Mouse (Mus musculus): ENCODE results near the gene Shkbp1.

The Shkbp1 gene

GRCm38 (mm10) chr7:27310996-27311535 is 44.8 kb downstream of the Shkbp1 start:
- DNase-seq (ENCODE audit: low spot score in 2 of 2) = no peak

GRCm38 (mm10) chr7:27310306-27310705 is 45.5 kb downstream of the Shkbp1 start:
- DNase-seq (ENCODE audit: low spot score in 2 of 2) = no peak

- DNase-seq (ENCODE audit: low spot score in 2 of 2) = no peak
These were observed 46.0 kb downstream of the Shkbp1 start for GRCm38 (mm10) chr7:27309832-27310231.

DNA sequence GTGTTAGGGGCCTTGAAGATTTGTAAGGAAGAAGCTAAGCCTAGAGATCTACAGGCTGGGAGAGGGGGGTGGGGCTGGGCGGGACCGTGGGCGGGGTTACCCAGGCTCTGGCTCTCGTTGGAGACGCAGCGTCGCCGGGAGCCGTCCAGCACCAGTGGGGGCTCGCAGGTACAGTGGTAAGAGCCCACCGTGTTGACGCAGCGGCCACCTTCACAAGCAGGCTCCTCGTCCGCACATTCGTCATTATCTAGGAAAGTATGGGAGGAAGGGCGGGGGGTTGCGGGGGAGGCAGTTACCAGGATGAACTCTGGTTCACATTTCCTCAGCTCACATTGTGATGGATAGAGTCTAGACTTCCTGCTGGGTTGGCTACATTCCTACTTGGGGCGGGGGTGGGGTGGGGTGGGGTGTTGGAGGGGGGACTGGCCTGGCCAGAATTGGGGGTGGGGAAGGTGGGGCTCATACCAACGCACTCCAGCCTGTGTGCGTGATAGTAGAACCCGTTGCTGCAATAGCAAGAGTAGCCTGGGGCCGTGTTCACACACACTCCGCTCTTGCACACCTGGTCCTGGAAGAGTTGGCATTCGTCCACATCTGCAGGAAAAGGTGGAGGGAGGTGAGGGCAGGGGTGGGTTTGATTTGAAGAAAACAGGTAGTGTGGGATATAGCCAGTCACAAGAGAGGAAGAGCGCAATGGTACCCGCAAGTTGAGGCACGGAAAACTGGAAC is 46.8 kb downstream of the Shkbp1 start:
- no peak for DNase-seq (ENCODE audit: low spot score in 2 of 2)

DNA sequence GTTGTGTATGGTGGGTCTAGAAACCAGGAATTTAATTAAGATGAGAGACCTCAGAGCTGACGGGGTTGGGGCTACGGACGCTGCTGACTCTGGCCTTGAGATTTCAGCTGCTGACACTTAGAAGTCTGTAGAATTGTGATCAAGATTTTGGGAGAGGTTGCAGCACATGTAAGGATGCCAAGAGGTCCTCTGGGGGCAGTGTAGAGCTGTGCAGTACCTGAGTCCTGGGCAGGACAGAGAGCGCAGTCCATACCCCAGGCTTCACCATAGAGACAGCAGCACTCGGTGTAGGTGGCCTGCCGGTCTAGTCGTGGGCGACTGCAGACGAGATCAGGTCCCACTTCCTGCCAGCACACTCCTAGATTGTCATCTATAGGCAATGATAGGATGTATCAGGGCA is 48.3 kb downstream of the Shkbp1 start:
- no peak for DNase-seq (ENCODE audit: low spot score in 2 of 2)

DNA sequence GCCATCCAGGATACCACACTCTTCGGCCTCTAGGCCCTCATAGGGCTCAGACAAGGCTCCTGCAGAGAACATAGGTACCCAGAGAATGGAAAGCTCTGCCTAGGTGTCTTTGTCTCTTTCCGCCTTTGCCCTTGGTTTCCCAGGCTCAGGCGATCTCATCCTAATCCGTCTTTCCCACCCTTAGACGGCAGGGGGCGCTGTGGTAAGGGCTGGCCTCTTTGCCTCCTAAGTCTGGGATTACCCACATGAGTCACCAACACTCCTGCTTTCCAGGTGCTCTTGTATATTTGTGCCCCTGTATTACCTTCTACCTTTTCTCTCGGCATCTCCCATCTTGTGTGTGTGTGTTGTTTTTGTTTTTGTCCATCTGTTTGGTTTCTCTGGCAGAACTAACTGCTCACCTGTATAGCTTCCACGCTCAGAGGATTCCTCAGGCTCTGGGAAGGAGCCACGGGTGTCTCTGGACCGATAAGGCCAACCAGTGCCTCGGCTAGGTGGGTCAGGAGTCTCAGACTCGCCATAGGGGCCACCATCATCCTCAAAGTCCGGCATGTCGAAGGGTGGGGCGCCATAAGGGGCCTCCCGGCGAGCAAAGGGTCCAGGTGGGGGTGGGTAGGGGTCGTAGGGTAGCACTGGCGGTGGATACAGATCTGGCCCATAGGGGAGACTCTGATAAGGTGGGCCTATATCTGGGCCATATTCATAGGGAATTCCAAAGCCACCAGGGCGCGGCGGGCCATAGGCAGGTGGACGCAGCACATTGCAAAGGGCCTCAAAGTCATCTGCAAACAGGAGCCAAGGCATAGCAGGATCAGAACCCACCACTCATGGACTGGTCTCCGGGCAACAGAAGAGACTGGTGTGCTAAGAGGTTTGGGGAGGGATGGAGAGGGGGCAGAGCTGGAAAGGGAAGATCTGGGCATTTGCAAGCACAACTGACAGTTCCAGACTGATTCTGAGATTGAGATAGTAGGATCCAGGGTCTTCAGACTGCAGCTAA is 49.4 kb downstream of the Shkbp1 start:
- DNase-seq (ENCODE audit: low spot score in 2 of 2) = no peak

DNA sequence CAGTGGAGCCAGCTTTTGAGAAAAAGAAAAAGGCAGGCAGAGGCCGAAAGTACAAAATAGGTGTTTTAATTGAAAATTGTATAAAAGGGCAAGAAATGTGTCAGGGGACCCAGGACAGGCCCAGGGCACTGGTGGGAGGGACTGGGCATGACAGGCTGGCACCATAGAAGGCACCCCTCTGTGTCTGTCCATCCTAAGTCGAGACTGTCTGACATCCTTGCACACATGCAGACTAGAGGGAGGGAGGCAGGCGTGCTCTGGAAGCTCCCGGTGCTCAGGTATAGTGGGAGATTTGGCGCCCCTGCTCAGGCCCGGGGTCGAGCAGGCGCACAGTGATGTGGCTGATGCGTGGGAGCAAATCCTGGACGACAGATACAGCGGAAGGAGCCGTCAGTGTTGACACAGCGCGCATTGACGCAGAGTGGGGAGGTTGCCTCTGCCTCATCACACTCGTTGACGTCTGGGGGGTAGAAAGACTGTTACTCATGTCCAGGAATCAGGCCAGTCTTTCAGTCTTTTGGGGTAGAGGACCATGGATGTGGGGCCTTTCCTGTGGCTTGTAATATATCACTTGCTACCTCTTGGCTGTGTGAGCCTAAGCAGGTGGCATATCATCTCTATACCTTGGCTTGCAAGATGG is 50.6 kb downstream of the Shkbp1 start:
- DNase-seq (ENCODE audit: low spot score in 2 of 2) = no peak

DNA sequence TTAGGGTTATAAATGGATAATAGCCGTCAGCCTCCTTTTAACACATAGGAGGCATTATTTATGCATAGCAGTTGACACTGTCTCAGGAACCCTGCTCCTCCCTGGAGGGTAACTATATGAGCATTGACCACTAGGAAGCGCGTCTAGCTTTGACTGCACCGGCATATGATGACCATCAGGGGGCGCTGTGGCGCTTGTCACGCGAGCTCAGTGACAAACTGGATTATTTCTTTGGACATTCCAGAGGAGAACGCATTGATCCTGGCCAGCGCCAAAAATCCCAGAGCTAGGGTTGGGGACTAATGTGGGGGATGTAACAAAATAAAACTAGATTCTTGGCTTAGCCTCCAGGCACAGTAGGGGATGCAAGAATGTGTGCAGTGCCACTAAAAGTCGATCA is 53.6 kb downstream of the Shkbp1 start:
- DNase-seq (ENCODE audit: low spot score in 2 of 2) = peak in 1 of 2 experiments; percentile 48

DNA sequence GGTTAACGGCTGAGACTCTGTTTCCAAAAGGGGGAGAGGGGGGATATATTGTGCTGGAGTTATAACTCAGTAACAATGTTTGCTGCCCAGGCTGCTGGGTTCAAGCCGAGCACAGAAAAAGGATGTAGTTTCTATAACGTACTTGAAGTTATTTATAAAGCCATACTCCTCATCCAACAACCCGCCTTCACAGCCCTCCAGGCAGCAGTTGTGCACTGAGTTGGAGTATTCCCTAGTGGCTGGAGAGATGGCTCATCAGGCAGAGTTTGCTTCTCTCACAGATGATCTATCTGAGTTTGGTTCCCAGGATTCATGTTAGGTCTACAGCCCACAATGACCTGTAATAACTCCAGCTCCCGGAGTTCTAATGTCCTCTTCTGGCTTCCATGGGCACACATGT is 55.0 kb downstream of the Shkbp1 start:
- no peak for DNase-seq (ENCODE audit: low spot score in 2 of 2)

DNA sequence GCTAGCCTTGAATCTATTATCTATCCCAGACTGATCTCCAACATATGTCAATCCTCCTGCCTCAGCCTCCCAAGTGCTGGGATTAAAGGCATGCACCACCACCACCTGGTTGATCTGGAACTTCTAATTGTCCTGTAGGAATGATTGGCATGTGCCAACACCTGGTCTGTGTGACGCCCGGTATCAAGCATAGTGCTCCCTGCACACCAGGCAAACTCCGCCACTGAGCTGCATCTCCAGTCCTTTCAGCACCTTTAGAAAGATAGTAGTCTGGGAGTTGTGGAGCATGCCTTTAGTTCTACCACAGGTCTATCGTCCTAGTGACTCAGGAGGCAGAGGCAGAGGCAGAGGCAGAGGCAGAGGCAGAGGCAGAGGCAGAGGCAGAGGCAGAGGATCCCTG is 55.5 kb downstream of the Shkbp1 start:
- no peak for DNase-seq (ENCODE audit: low spot score in 2 of 2)

DNA sequence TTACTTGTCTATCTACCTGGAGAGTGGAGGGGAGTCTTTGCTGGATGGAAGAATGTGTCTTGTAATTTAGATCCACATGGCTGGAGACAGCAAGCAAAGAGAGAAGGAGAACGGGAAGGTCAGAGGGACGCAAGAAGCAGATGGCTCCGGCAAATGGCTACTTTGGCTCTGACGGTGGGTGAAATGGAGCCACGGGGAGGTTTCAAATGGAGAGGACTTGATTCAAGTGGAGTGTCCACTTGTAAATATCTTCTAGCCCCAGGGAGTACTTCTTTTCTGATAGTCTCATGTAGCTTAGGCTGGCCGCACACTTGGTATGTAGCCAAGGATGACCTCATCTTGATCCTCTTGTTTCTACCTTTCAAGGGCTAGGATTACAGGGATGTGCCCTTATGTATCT is 57.0 kb downstream of the Shkbp1 start:
- DNase-seq (ENCODE audit: low spot score in 2 of 2) = no peak

DNA sequence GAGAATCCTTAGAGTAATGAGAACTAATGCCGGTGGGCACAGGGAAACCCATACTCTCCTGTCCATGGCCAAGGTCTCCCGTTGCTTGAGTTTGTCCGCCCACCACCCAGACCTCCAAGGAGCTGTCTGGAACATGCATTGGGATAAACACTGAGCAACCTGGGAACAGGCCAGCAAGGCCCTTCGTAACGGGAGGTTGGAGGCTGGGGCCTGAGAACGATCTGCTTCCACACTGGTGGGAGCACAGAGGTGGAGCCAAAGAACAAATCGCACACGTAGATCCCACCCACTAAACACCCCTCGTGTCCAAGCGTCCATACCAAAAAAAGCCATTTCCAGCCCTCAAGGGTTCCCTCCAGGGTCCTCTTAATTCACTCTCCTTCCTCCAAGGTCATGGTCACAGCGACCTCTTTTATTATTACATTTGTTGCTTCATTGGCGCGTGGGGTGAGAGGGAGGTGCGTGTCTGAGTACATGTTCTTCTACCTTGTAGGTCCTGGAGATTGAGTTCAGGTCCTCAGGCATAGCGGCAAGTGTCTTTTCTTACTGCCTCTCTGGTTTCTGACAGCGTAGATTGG is 57.7 kb downstream of the Shkbp1 start:
- DNase-seq (ENCODE audit: low spot score in 2 of 2) = no peak

- no peak for DNase-seq (ENCODE audit: low spot score in 2 of 2)
These were observed 59.3 kb downstream of the Shkbp1 start for GRCm38 (mm10) chr7:27296518-27296917.

DNA sequence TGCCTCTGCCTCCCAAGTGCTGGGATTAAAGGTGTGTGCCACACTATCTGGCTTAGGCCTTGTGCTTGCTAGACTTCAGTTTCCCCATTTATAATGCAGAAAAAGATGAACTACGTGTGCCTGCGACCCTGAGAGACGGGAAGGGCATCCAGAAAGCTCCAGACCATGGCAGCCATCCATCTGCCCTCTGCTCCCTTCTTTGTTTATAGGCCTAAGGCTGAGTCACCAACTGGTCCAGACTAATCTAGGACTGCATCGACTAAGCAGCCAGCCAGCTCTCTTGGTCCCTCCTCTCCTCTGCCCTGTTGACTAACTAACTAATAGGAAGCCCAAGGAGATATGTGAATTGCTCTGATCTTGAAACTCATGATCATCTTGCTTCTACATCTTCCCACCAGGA is 59.9 kb downstream of the Shkbp1 start:
- no peak for DNase-seq (ENCODE audit: low spot score in 2 of 2)

All from right cerebral cortex, postnatal 36 days (tissue).